Mouse (Mus musculus) liver, embryonic 13.5 days (tissue): Measurements from ENCODE around the gene Top2a. TPM values are rescaled to one million over a fixed set of nuclear protein-coding genes. Genes with fewer than 3 reads are reported as not detected.

ENCODE experiments used
- ATAC-seq: fragments of 200-750 bp; cut with Nextera tagmentation; 2 replicates; pipeline ENCODE4 v1.8.0; 2017; ENCODE audit warnings: low read depth, mild to moderate bottlenecking, moderate number of reproducible peaks, moderate library complexity
- DNase-seq: peaks from one replicate; pipeline ENCODE4 v3.0.0; 2022
- H3K27ac ChIP-seq: fragments of 300-500 bp; sonication (generic); 2 replicates; pipeline ENCODE4 v1.5.1; 2015; ENCODE audit warnings: moderate library complexity, mild to moderate bottlenecking, inconsistent platforms
- H3K27me3 ChIP-seq: fragments of 300-500 bp; sonication (generic); 2 replicates; pipeline ENCODE4 v1.6.1; 2015; ENCODE audit warnings: mild to moderate bottlenecking, inconsistent platforms
- H3K36me3 ChIP-seq: fragments of 300-500 bp; sonication (generic); 2 replicates; pipeline ENCODE4 v1.6.1; 2015; ENCODE audit warnings: mild to moderate bottlenecking, inconsistent platforms
- H3K4me1 ChIP-seq: fragments of 300-500 bp; sonication (generic); replicated peaks from 2 replicates; pipeline ENCODE4 v1.6.1; 2015; ENCODE audit warnings: inconsistent platforms
- H3K4me2 ChIP-seq: fragments of 300-500 bp; sonication (generic); 2 replicates; pipeline ENCODE4 v1.6.1; 2015; ENCODE audit warnings: inconsistent platforms, mild to moderate bottlenecking, moderate library complexity
- H3K4me3 ChIP-seq: fragments of 300-500 bp; sonication (generic); replicated peaks from 2 replicates; pipeline ENCODE4 v1.5.1; 2015; ENCODE audit warnings: mild to moderate bottlenecking, inconsistent platforms
- H3K9ac ChIP-seq: fragments of 300-500 bp; sonication (generic); 2 replicates; pipeline ENCODE4 v1.6.1; 2015; ENCODE audit warnings: mild to moderate bottlenecking, inconsistent platforms
- H3K9me3 ChIP-seq: fragments of 300-500 bp; sonication (generic); replicated peaks from 2 replicates; pipeline ENCODE4 v1.6.1; 2016; ENCODE audit warnings: inconsistent platforms
- WGBS: fragments of 180-500 bp; shearing (Covaris S2); methylation state at CpG from one replicate; pipeline ENCODE4 v1.1.7; 2015; ENCODE audit not compliant: insufficient replicate concordance; 5-methylcytosine and 5-hydroxymethylcytosine counted together
- polyA plus RNA-seq: library from polyadenylated mRNA; unstranded; fragments of >200 nt; fragmentation: Nextera tagmentation; extraction: Ambion mirVana; gene quantifications from 2 replicates; pipeline ENCODE4 v1.2.1, GENCODE M21; 2015

The Top2a gene
- polyA plus RNA-seq, 1 experiment from 2014 or later = 208 TPM

DNA sequence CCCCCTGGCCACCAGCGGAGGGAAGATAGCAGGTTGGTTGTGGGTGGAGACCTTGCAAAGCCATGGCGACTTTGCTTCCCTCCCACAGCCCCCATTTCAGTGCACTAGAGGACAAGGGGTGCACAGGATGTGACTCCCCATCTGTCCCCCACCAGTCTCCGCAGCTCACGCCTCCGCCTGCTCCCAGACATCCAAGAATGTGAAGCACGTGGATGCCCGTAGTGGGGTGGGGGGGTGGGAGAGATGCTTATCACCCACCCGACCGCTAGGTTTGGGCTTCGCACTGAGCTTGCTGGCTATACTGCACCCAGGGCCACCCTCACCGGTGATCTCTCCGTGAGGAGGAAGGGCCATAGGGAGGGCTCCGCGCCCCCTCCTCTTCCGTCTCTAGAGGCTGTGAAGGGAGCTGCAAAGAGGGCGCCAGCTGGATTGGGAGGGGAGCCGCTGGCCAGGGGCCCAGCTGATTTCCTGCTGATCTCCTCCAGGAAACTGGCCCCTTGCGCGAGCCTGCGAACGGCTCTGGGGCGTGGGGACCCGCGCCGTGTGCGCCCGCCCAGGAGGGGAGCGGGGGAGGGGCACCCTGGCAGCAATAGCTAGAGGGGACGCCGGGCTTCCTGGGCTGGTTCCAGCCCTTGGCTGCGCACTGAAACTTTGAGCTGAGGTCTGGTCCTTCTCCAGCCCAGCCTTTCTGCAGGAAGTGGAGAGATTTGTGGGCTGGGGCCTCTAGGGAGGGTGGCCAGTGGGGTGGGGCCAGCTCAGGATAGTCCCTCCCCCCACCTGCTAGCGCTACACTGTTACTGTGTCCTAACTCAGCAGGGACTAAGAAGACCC, 60.6 kb downstream of the Top2a start:
- DNase-seq (no peak), ATAC-seq (peak; percentile 37)
- Histone ChIP-seq H3K9me3 (no peaks in the 10 kb centered on the region), H3K4me2 (peak overlapping the region; percentile 99), H3K4me3 (peak overlapping the region; percentile 70), H3K27me3 (peaks cover 80% of the 10 kb centered on the region), H3K27ac (peak overlapping the region; percentile 70), H3K36me3 (peaks cover 5% of the 10 kb centered on the region; the same call in 1 of the 2 replicates), H3K4me1 (peaks cover 91% of the 10 kb centered on the region), H3K9ac (peak overlapping the region; percentile 45; the same call in 1 of the 2 replicates)
- WGBS = under 1% methylated on average over 31 of the region's 32 CpGs

DNA sequence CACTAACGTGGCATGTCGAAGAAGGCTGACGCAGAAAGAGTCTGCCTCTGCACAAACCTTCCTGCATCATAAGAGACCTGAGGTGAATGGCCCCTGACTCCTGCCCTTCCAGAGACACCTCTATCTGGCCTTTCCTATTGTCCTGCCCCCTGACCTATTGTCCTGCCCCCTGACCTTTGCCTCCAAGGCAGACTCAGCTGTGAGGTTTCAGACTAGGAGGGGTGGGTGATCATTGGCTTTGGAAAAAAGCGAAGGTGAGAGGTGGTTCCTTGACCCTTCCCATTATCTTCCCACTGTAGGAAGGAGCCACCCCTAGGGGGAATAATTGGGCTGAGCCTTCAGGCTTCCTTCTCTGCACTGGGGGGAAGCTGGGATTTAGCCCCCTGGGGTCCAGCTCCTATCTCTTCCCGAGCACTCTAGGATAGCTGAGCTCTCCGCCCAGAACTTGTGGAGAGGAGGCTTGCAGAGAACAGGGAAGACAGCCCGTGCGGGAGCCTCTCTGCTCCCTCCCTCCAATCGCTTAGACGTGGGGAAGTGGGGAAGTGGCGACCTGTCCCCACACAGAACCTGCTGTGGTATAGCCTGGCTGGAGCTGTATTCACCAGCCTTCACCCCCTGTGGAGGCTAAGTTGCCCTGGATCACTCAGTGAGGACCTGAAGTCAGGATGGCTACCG, 61.4 kb downstream of the Top2a start:
- Histone ChIP-seq H3K4me1 (peaks cover 94% of the 10 kb centered on the region), H3K27ac (peak overlapping the region; percentile 66), H3K4me3 (peak overlapping the region; percentile 70), H3K27me3 (peaks cover 74% of the 10 kb centered on the region), H3K9ac (peak overlapping the region; percentile 45; the same call in 1 of the 2 replicates), H3K36me3 (peaks cover 5% of the 10 kb centered on the region; the same call in 1 of the 2 replicates), H3K9me3 (no peaks in the 10 kb centered on the region), H3K4me2 (peak overlapping the region; percentile 99)
- WGBS = 6% methylated on average over 12 of the region's 12 CpGs
- ATAC-seq = no peak
- DNase-seq = no peak

DNA sequence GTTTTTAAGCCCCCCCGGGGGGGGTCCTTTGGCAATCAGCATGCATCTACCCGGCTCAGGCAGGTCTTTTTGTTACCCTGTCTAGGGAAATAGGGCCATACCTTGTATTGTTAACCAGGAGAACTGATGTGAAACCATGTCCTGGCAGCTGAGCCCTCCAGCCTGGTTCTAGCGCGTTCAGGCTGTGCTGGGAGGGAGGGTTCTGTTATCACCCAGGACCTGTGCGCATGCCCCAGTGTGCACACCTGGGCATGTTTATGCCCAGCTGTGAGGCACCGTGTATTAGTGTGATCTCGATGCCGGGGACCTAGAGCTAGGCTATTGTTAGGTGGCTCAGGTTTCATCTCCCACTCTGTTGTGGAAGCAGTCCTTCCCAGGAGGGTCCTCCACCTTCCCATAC, 62.2 kb downstream of the Top2a start:
- Histone ChIP-seq H3K4me1 (peaks cover 89% of the 10 kb centered on the region), H3K4me3 (peak overlapping the region; percentile 70), H3K9me3 (no peaks in the 10 kb centered on the region), H3K4me2 (peak overlapping the region; percentile 99), H3K36me3 (peaks cover 3% of the 10 kb centered on the region; the same call in 1 of the 2 replicates), H3K27ac (no peak overlapping the region), H3K9ac (peak overlapping the region; percentile 74; the same call in 1 of the 2 replicates), H3K27me3 (peaks cover 71% of the 10 kb centered on the region)
- ATAC-seq = no peak
- 13% methylated on average over 8 of the region's 8 CpGs for WGBS
- DNase-seq = no peak

DNA sequence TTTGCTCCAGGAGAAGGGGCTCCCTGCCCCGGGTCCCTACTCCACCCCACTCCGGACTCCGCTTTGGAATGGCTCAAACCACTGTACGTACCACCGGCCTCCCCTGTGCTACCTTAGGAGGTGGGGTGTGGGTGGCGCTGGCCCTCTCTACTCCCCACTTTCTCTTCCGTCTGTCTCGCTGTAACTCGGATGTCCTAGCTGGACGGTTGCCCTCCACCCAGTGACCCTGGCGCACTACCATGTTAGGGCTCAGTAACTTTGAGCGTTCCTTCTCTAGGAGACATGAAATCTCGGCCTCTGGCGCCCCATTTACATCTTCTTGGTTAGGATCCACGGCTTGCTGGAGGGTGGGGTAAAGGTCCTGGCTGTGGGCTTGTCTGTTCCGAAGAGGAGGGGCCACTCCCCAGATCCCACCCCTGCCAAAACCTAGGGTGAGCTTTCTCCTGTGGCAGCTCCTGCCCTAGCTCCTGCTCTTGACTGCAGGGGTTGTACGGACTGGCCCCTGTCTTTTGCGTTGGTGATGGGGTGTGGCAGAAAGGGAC, 62.9 kb downstream of the Top2a start:
- Histone ChIP-seq H3K9ac (peak overlapping the region; percentile 74), H3K27me3 (peaks cover 65% of the 10 kb centered on the region), H3K4me2 (peak overlapping the region; percentile 99), H3K9me3 (no peaks in the 10 kb centered on the region), H3K4me1 (peaks cover 86% of the 10 kb centered on the region), H3K36me3 (no peaks in the 10 kb centered on the region), H3K27ac (no peak overlapping the region), H3K4me3 (peak overlapping the region; percentile 70)
- DNase-seq (no peak), ATAC-seq (no peak)
- 4% methylated on average over 18 of the region's 18 CpGs for WGBS

DNA sequence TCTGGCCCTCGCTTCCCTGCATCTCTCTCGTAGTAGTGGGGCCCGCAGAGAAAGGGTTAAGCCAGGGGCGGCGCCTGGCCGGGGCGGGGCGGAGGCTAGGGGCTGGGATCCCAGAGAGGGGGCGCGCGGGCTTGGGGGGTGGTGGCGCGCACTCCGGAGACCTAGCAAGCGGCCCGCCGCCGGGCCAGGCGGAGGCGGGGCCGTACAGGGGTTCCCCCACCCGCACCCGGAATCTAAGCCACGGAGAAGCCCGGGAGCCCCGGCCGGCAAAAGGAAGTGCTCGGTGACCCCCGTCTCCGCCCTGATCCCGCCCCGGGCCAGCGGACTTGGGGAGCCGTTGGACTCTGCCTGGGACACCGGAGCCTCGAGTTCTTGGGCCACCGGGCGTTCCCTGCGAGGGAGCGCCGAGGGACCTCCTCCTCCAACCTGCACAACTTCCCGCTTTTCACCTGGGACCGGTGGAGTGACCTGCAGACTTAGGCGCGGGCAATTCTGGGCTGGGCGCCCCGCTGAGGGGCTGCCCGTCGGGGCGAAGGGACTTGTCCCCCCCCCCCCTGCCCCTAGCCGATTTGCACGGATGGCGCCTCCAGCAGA, 63.6 kb downstream of the Top2a start:
- DNase-seq (peak; percentile 45), ATAC-seq (peak; percentile 25)
- peak overlapping the region; percentile 99 for H3K4me2 ChIP-seq
- peak overlapping the region; percentile 70 for H3K4me3 ChIP-seq
- peak overlapping the region; percentile 75; the same call in 1 of the 2 replicates for H3K27ac ChIP-seq
- no peaks in the 10 kb centered on the region for H3K36me3 ChIP-seq
- peaks cover 85% of the 10 kb centered on the region for H3K4me1 ChIP-seq
- under 1% methylated on average over 53 of the region's 53 CpGs for WGBS
- peak overlapping the region; percentile 74 for H3K9ac ChIP-seq
- no peaks in the 10 kb centered on the region for H3K9me3 ChIP-seq
- peaks cover 58% of the 10 kb centered on the region for H3K27me3 ChIP-seq

DNA sequence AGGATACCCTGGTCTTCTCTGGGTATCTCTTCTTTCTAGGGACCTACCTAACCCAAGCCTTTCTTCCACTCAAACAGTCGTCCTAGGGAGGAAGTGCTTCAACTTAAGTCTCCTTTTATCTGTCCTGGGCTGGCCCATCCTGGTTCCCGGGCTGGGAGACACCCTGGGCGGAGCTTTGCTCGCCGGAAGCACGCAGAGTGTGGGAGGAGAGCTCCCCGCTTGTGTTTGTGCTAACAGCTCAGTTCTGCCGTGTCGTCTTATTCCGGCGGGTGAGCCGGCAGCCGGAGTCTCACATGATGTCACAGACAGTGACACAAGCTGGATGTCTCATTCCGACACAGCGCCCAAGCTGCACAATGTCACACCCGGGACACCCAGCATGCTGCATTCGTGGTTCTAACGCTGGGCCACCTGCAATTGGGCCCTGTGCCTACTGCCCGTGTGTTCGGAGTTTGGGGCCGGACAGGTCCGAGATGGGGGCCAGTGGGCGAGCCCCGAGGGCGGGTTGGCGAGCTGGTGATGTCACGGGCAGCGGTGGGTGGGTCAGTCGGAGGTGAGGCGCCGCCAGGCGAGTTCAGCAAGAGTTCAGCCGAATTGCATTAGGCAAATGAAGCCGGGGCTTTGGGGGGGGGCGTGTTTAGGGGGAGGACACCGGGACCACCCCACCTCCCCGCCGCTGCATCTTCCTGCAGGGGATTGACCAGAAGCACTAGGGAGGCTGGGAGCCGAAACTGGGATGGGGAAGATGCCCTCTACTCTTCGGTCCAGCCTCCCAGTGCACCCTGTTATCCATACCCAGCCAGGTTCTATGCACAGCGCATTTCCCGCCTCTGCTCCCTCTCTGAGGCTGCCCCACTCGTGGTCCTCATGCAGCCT, 64.3 kb downstream of the Top2a start:
- Histone ChIP-seq H3K9ac (peak overlapping the region; percentile 74), H3K4me2 (peak overlapping the region; percentile 99), H3K27me3 (peaks cover 50% of the 10 kb centered on the region), H3K9me3 (no peaks in the 10 kb centered on the region), H3K27ac (peak overlapping the region; percentile 75), H3K36me3 (no peaks in the 10 kb centered on the region), H3K4me3 (peak overlapping the region; percentile 70), H3K4me1 (peaks cover 85% of the 10 kb centered on the region)
- ATAC-seq (peak; percentile 78), DNase-seq (peak; percentile 76)
- WGBS = under 1% methylated on average over 43 of the region's 43 CpGs

DNA sequence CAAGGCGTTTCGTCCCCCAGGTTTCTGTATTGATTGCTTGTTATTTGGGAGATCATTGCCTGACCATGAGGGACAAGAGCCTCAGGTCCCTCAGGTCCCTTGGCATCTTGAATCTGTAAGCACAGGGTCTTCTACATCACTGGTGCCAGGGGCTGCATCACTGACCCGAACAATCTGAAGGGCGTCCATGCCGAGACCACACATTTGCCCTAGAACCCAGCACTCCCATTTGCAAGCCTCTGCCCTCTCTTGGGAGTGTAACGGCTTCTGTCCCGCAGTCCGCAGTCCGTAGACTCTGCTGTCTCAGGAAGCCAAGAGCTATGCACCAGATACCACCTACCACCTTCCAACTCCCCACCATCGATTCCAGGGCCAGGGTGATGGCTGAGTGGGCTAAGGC, 67.6 kb downstream of the Top2a start:
- no peak overlapping the region for H3K27ac ChIP-seq
- no peaks in the 10 kb centered on the region for H3K9me3 ChIP-seq
- H3K4me2 ChIP-seq = no peak overlapping the region
- no peak for DNase-seq
- peaks cover 81% of the 10 kb centered on the region for H3K4me1 ChIP-seq
- H3K36me3 ChIP-seq = no peaks in the 10 kb centered on the region
- peaks cover 17% of the 10 kb centered on the region for H3K27me3 ChIP-seq
- H3K9ac ChIP-seq = no peak overlapping the region
- WGBS = 61% methylated on average over 10 of the region's 10 CpGs
- no peak overlapping the region for H3K4me3 ChIP-seq
- ATAC-seq = no peak

DNA sequence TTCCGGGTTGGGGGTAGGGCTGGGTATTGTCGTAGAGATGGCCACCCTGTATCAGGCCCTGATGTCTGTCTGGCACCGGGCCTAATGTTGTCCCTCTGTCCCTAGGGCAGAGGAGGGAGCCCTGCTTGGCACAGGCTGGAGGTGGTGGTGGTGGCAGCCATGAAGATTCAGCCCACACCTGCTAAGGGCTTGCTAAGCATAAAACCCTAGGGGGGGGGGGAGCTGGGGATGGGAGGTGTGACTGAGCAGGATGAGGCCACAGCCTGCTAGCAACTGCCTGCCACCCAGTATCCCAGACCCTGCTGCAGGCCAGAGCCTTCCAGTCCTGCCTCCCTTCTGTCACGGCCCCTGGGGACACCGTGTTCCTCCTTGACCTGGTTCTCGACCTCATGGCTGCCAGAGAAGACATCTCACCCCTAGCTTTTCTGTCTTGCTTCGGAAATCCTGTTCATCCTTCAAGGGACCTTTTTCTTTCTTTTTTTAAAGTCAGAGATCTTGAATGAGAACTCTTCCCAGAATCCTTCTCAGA, 68.2 kb downstream of the Top2a start:
- DNase-seq = no peak
- no peak overlapping the region; the same call in 1 of the 2 replicates for H3K27ac ChIP-seq
- ATAC-seq = no peak
- no peaks in the 10 kb centered on the region for H3K36me3 ChIP-seq
- no peak overlapping the region for H3K4me3 ChIP-seq
- H3K4me2 ChIP-seq = no peak overlapping the region
- 31% methylated on average over 7 of the region's 7 CpGs for WGBS
- peaks cover 11% of the 10 kb centered on the region for H3K27me3 ChIP-seq
- H3K4me1 ChIP-seq = peaks cover 81% of the 10 kb centered on the region
- no peak overlapping the region for H3K9ac ChIP-seq
- no peaks in the 10 kb centered on the region for H3K9me3 ChIP-seq

DNA sequence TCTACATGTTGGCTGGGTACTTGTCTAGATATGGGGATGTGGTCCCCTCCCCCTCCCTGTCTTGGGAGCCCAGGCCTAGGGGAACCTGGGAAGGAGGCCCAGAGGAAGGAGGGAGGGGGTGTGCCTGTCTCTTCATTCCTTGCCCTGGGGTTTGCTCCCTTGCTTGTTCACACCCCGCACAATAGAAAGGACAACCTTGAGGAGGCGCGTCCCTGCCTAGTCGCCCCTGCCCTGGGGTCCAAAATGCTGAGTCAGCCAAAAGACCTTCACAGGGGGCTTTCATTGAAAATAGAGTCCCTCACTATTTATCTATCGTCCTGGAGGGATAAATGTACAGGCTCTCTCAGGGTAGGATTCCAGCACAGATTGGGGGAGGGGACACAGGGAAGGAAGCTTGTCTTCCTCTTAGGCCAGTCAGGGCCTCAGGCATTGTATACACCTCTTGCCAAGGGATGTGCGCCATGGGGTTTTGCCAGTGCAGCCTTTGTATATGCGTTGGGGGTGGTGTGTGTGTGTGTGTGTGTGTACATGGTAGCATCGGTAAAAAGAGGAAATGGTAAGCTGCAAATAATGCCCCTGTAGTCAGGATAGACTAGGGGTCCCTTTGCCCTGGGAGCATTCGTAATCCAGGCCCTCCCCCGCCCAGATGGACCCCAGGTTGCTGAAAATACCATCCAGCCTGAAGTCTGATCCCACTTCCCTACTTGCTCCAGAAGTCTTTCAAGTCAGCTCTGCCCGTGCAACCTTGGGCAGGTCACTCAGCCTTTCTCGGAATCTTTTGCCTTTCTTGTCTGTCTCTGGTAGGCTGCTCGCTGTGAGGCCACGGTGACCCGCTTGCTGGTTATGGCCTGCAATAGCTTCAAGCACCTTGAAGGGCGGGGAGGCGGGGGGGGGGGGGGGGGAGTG, 68.9 kb downstream of the Top2a start:
- peaks cover 81% of the 10 kb centered on the region for H3K4me1 ChIP-seq
- DNase-seq (no peak), ATAC-seq (no peak)
- no peaks in the 10 kb centered on the region for H3K36me3 ChIP-seq
- H3K4me2 ChIP-seq = peak overlapping the region; percentile 33; the same call in 1 of the 2 replicates
- peaks cover 4% of the 10 kb centered on the region for H3K27me3 ChIP-seq
- H3K27ac ChIP-seq = peak overlapping the region; percentile 51
- no peak overlapping the region for H3K4me3 ChIP-seq
- no peaks in the 10 kb centered on the region for H3K9me3 ChIP-seq
- no peak overlapping the region for H3K9ac ChIP-seq
- 31% methylated on average over 17 of the region's 17 CpGs for WGBS
